Mouse (Mus musculus): Measurements from ENCODE around the gene Gper1.

- no peak for TF ChIP-seq POLR2A (IDR thresholded peaks at IDR 0.05; ENCODE audit: control insufficient read depth, extremely low read depth, insufficient read depth, low read length, poor library complexity)
- no peak for TF ChIP-seq CTCF (IDR thresholded peaks at IDR 0.05; ENCODE audit: borderline replicate concordance, control insufficient read depth, extremely low read depth, insufficient read depth, low read length, poor library complexity)
Observed at GRCm38 (mm10) chr5:139427989-139428388, 5.0 kb downstream of the Gper1 start.
